Mouse (Mus musculus): ENCODE measurements around the gene Gm49450.

GRCm38 (mm10) chr15:98943133-98943532, 10.2 kb downstream of the Gm49450 start:
- TF ChIP-seq POLR2A (IDR thresholded peaks at IDR 0.05; ENCODE audit: insufficient read depth, low read depth, low read length) (no peak), CTCF (IDR thresholded peaks at IDR 0.05; ENCODE audit: insufficient read depth, low read depth, low read length) (no peak)
